ENCODE assay signal across 12 mouse cellular contexts in the genomic region with DNA sequence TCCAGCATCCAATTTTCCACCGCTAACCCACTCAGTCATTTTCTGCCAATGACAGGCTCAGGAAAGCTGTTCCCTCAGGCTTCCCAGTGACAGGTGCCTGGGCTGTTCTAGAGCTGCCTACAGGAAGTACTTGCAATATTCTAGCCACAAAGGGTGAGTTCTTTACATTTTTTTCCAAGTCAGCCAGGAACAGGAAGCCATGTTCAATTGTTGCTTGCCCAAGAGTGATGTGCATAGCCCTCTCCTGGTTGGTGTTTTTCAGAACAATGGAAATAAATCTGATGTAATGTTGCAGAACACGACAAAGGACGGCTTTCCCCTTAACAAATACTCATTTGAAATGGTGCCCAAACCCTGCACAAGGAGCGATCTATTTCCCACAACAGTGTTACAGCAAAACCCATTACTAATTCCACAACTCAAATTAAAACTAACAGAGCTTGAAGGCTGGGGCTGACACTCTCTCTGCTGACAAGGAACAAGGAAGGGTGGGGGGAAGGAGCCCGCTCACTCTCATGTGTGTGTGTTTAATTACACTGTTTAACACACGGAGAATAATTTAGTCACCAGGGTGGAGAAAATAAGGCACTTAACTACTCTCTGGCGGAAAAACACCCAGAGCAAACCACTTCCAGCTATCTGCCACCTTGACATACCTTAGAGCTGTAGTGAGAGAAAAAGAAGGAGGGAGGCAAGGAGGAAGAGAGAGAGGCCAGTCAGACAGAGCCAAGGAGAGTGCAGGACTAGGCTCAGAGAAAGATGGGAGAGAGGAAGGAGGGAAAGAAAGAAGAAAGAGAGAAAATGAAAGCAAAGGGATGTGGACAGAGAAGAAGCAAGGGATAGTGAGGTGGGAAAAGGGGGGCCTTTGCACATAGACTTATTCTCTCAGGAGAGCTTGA. TPM values are rescaled to one million over a fixed set of nuclear protein-coding genes. Genes with fewer than 3 reads are reported as not detected.
DNase-seq lines count a peak whose midpoint lies in the region; ATAC-seq and TF ChIP-seq lines count a peak whose summit lies in the region.
"Had no signal": no experiment of that assay in that cellular context is flagged by ENCODE, and none has a peak within 500 bp of the region (broad histone marks: within the 10 kb centered on the region; RNA-seq: fewer than 3 reads in every experiment).

No protein-coding gene starts in this region.

- no peaks in the 10 kb centered on the region for H3K27me3 ChIP-seq in forebrain, embryonic 10.5 days (ENCODE audit: poor library complexity, severe bottlenecking)
- H3K27me3 ChIP-seq in forebrain, embryonic 11.5 days (ENCODE audit: control insufficient read depth, insufficient read depth, low read length): no peaks in the 10 kb centered on the region
- H3K27me3 ChIP-seq in hindbrain, postnatal 0 days (ENCODE audit: insufficient read depth, low read length): no peaks in the 10 kb centered on the region
- H3K27me3 ChIP-seq: limb, embryonic 12.5 days; megakaryocyte, embryonic 14.5 days had no signal

- DNase-seq in forebrain, embryonic 10.5 days (ENCODE audit: extremely low spot score, low spot score): peak; percentile 10
- DNase-seq in forebrain, embryonic 11.5 days (ENCODE audit: low spot score): no peak
- DNase-seq in Muller cell, postnatal 12 days (ENCODE audit: inconsistent ontology term): peak; percentile 44
- DNase-seq in hindbrain, postnatal 0 days (ENCODE audit: low spot score): peak; percentile 46
- peak; percentile 20 to 39 for DNase-seq in layer of hippocampus, postnatal 25 days (ENCODE audit: extremely low spot score in 1 of 2, low spot score in 1 of 2)
- no peak for DNase-seq in adipocyte (ENCODE audit: low spot score)
- no peak for DNase-seq in heart, postnatal 25 days (ENCODE audit: low spot score)
- DNase-seq in adrenal gland, postnatal 14 days: no peak
- DNase-seq: gastrocnemius, postnatal 14 days had no signal

- ATAC-seq in forebrain, embryonic 11.5 days (replicated peaks; ENCODE audit: low FRiP score): no peak
- peak; percentile 66 for ATAC-seq in hindbrain, postnatal 0 days

- intact Hi-C loops in heart, postnatal 25 days (cut with DNase I): no loop called here

- TF ChIP-seq CTCF in hindbrain, postnatal 0 days (IDR thresholded peaks at IDR 0.05; ENCODE audit: low read depth): no peak

- H3K4me2 ChIP-seq in forebrain, embryonic 11.5 days (ENCODE audit: low read depth, low read length, severe bottlenecking): no peak overlapping the region
- H3K4me2 ChIP-seq in hindbrain, postnatal 0 days (ENCODE audit: low read depth, low read length): no peak overlapping the region
- H3K4me2 ChIP-seq: limb, embryonic 12.5 days had no signal

- H3K9me3 ChIP-seq in forebrain, embryonic 10.5 days: no peaks in the 10 kb centered on the region
- no peaks in the 10 kb centered on the region for H3K9me3 ChIP-seq in forebrain, embryonic 11.5 days (ENCODE audit: control insufficient read depth, low read length)
- H3K9me3 ChIP-seq in hindbrain, postnatal 0 days (ENCODE audit: low read length): no peaks in the 10 kb centered on the region
- H3K9me3 ChIP-seq: limb, embryonic 12.5 days; megakaryocyte, embryonic 14.5 days had no signal

- H3K4me3 ChIP-seq in forebrain, embryonic 10.5 days: no peak overlapping the region
- H3K4me3 ChIP-seq in forebrain, embryonic 11.5 days (ENCODE audit: low read depth, low read length): no peak overlapping the region
- H3K4me3 ChIP-seq in hindbrain, postnatal 0 days (ENCODE audit: low read length): no peak overlapping the region
- H3K4me3 ChIP-seq: limb, embryonic 12.5 days; megakaryocyte, embryonic 14.5 days had no signal

- H3K4me1 ChIP-seq in forebrain, embryonic 10.5 days: no peaks in the 10 kb centered on the region
- no peaks in the 10 kb centered on the region for H3K4me1 ChIP-seq in forebrain, embryonic 11.5 days (replicated peaks; ENCODE audit: control insufficient read depth, insufficient read depth, low read length)
- peaks cover 5% of the 10 kb centered on the region; the same call in 1 of the 2 replicates for H3K4me1 ChIP-seq in hindbrain, postnatal 0 days (ENCODE audit: insufficient read depth, low read length)
- H3K4me1 ChIP-seq: megakaryocyte, embryonic 14.5 days had no signal

- WGBS in forebrain, embryonic 10.5 days: 88% methylated on average over 7 of the region's 7 CpGs
- WGBS in forebrain, embryonic 11.5 days: 80% methylated on average over 7 of the region's 7 CpGs
- WGBS in hindbrain, postnatal 0 days: 40% methylated on average over 7 of the region's 7 CpGs

- H3K27ac ChIP-seq in forebrain, embryonic 10.5 days: no peak overlapping the region
- H3K27ac ChIP-seq in forebrain, embryonic 11.5 days (ENCODE audit: low read depth, low read length): no peak overlapping the region
- H3K27ac ChIP-seq in hindbrain, postnatal 0 days: no peak overlapping the region
- H3K27ac ChIP-seq: limb, embryonic 12.5 days had no signal

- H3K36me3 ChIP-seq in forebrain, embryonic 10.5 days (replicated peaks): no peaks in the 10 kb centered on the region
- H3K36me3 ChIP-seq in forebrain, embryonic 11.5 days (ENCODE audit: control insufficient read depth, insufficient read depth, low read length): no peaks in the 10 kb centered on the region
- no peaks in the 10 kb centered on the region for H3K36me3 ChIP-seq in hindbrain, postnatal 0 days (ENCODE audit: insufficient read depth, low read length)
- H3K36me3 ChIP-seq: limb, embryonic 12.5 days had no signal

- no peak overlapping the region for H3K9ac ChIP-seq in forebrain, embryonic 11.5 days (ENCODE audit: low read length)
- no peak overlapping the region for H3K9ac ChIP-seq in hindbrain, postnatal 0 days (replicated peaks; ENCODE audit: low read length)
- H3K9ac ChIP-seq: limb, embryonic 12.5 days had no signal

RNA-seq across cellular contexts. Expression of gene Capn13, which starts 10.2 kb away (rescaled TPM):
- not detected in 2 replicates for polyA plus RNA-seq in forebrain, embryonic 10.5 days (2016; fragmentation: Nextera tagmentation; extraction: Ambion mirVana)
- polyA plus RNA-seq in forebrain, embryonic 11.5 days (2014; fragmentation: Nextera tagmentation; extraction: Ambion mirVana): not detected in 2 replicates
- total RNA-seq in hindbrain, postnatal 0 days (2014; rRNA removed): 0.10 TPM in 1 of 2 replicates, not detected in the other
- polyA plus RNA-seq in hindbrain, postnatal 0 days (2015; fragmentation: Nextera tagmentation; extraction: Ambion mirVana): 0.23 and 0.24 TPM in 2 replicates
- not detected for total RNA-seq in layer of hippocampus, postnatal 25 days (2021)
- total RNA-seq in heart, postnatal 25 days (2021): not detected
- total RNA-seq in adrenal gland, postnatal 14 days (2021): not detected in 2 replicates
- total RNA-seq: gastrocnemius, postnatal 14 days had no signal
- polyA plus RNA-seq: C2C12; limb, embryonic 12.5 days had no signal

Comparison
In these comparisons a context has a peak if more than half of its experiments do, and no peak if none do; other contexts are left out.
1. DNase-seq: peak in forebrain, embryonic 10.5 days (single experiment), Muller cell, postnatal 12 days (single experiment), hindbrain, postnatal 0 days (single experiment) and layer of hippocampus, postnatal 25 days (2 of 2); none in forebrain, embryonic 11.5 days (single experiment), adipocyte (single experiment), heart, postnatal 25 days (single experiment) and adrenal gland, postnatal 14 days (single experiment).